Mouse (Mus musculus) embryonic facial prominence, embryonic 13.5 days (tissue): ENCODE data around the gene Ccdc15. TPM values are rescaled to one million over a fixed set of nuclear protein-coding genes. Genes with fewer than 3 reads are reported as not detected.

Experiments used
- ATAC-seq: fragments of 200-750 bp; cut with Nextera tagmentation; 2 replicates; pipeline ENCODE4 v1.8.0; 2017; ENCODE audit warnings: low read depth; ENCODE audit not compliant: insufficient number of reproducible peaks, insufficient read depth, low FRiP score, low TSS enrichment
- H3K27ac ChIP-seq: fragments of 300-500 bp; sonication (generic); 2 replicates; pipeline ENCODE4 v1.5.1; 2015; ENCODE audit warnings: moderate library complexity, mild to moderate bottlenecking, inconsistent platforms
- H3K27me3 ChIP-seq: fragments of 300-500 bp; sonication (generic); 2 replicates; pipeline ENCODE4 v1.6.1; 2015; ENCODE audit warnings: mild to moderate bottlenecking, inconsistent platforms
- H3K36me3 ChIP-seq: fragments of 300-500 bp; sonication (generic); 2 replicates; pipeline ENCODE4 v1.6.1; 2015; ENCODE audit warnings: mild to moderate bottlenecking, inconsistent platforms
- H3K4me1 ChIP-seq: fragments of 300-500 bp; sonication (generic); 2 replicates; pipeline ENCODE4 v1.6.1; 2015; ENCODE audit warnings: inconsistent platforms
- H3K4me2 ChIP-seq: fragments of 300-500 bp; sonication (generic); 2 replicates; pipeline ENCODE4 v1.6.1; 2015; ENCODE audit warnings: moderate library complexity, mild to moderate bottlenecking, inconsistent platforms
- H3K4me3 ChIP-seq: fragments of 300-500 bp; sonication (generic); 2 replicates; pipeline ENCODE4 v1.5.1; 2015; ENCODE audit warnings: mild to moderate bottlenecking, inconsistent platforms
- H3K9ac ChIP-seq: fragments of 300-500 bp; sonication (generic); 2 replicates; pipeline ENCODE4 v1.6.1; 2015; ENCODE audit warnings: mild to moderate bottlenecking, inconsistent platforms
- H3K9me3 ChIP-seq: fragments of 300-500 bp; sonication (generic); 2 replicates; pipeline ENCODE4 v1.6.1; 2016; ENCODE audit warnings: inconsistent platforms
- WGBS: fragments of 180-500 bp; shearing (Covaris S2); methylation state at CpG from one replicate; pipeline ENCODE4 v1.1.7; 2015; ENCODE audit warnings: mixed read lengths; 5-methylcytosine and 5-hydroxymethylcytosine counted together
- polyA plus RNA-seq: library from polyadenylated mRNA; unstranded; fragments of >200 nt; fragmentation: Nextera tagmentation; extraction: Ambion mirVana; gene quantifications from 2 replicates; pipeline ENCODE4 v1.2.1, GENCODE M21; 2015

Ccdc15 gene
- 8.9 and 10.3 TPM in 2 replicates for polyA plus RNA-seq

DNA sequence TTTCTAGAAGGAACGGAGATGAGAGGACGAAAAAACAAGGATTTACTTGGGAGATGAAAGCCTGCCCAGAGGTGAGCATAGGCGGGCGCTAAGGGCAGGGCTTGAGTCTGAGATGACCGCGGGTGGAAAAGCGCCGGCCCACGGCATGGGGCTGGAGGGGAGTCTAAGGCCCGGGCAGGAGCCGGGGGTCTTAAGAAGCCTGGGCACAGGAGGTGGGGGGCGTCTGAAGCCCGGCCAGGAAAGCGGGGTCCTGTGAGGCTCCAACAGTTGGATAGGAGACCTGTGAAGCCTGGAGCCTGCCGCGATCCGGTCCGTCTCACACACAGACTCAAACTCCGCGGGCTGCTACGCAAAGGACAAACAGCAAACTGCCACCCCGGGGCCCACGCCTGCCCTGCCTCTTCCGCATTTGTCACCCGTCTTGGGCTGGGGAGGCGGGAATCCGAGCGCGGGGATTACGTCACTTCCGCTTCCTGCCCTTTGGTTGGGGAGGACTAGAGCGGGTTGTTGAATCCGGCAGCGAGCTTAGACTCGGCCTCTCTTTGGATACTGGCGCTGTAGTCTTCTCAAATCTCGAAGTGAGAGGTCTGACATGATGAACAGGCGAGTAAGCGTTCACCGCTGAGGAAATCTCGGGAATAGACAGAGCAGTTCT is at the start of gene Ccdc15:
Gene Ccdc15, minus strand, starts transcription at position 445 of the 655 bp plus-strand sequence.
- H3K4me3 ChIP-seq, result peak within 1 kb of the TSS; percentile 84

DNA sequence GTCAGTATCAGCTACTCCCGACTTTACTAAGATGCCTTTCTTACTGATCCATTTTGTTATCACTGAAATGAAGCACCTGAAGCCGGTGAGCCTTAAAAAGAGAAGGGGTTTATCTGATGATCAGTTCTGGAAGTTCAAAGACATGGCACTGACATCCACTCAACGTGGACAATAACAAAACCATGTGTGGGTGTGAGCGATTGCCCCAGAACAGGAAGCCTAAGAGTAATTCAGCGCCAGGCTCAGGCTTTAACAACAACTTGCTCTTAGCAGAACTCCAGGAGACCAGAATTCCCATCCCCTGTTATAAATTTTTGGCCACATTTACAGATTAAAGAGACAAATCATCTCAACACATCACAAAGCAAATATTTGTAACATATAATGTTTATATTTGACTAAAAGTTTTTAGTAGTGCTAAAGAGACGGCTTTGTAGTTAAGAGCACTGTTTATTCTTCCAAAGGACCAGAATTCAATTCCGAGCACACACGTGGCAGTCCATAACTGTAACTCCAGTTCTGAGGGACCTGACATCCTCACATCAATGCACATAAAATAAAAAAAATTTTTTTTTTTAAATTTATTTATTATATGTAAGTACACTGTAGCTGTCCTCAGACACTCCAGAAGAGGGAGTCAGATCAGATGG is 45.4 kb upstream of the Ccdc15 start:
- H3K9me3 ChIP-seq, result no peaks in the 10 kb centered on the region
- H3K27me3 ChIP-seq, result no peaks in the 10 kb centered on the region
- no peak overlapping the region for H3K9ac ChIP-seq
- H3K36me3 ChIP-seq, result no peaks in the 10 kb centered on the region
- H3K4me2 ChIP-seq, result no peak overlapping the region
- 74% methylated on average over 8 of the region's 8 CpGs for WGBS
- no peak overlapping the region for H3K4me3 ChIP-seq
- no peak overlapping the region for H3K27ac ChIP-seq
- ATAC-seq, result no peak
- no peaks in the 10 kb centered on the region for H3K4me1 ChIP-seq

More for the DNA sequence above, at the start of gene Ccdc15:
- no peaks in the 10 kb centered on the region for H3K27me3 ChIP-seq
- peak within 1 kb of the TSS; percentile 91 for H3K9ac ChIP-seq
- H3K4me2 ChIP-seq, result peak within 1 kb of the TSS; percentile 83
- peak within 1 kb of the TSS; percentile 94 for H3K27ac ChIP-seq
- peak; percentile 98 for ATAC-seq
- H3K9me3 ChIP-seq, result no peaks in the 10 kb centered on the region
- under 1% methylated on average over 41 of the region's 41 CpGs for WGBS
- peaks cover 10% of the 10 kb centered on the region; the same call in 1 of the 2 replicates for H3K4me1 ChIP-seq
- H3K36me3 ChIP-seq, result no peaks in the 10 kb centered on the region; the same call in 1 of the 2 replicates

DNA sequence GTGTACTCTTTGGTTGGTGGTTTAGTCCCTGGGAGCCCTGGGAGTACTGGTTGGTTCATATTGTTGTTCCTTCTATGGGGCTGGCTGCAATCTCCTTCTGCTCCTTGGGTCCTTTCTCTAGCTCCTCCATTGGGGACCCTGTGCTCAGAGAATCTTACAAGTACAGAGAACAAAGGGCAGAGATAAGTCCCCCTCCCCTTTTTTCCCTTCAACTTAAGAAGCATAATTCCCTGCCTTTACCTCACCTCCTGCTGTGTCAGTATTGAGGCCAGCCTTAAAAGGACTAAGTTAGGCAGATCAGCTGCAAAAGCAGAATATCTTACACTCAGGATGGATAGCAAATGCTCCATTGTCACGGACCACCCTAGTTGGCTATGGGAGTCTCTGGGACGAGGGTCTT is 43.8 kb upstream of the Ccdc15 start:
- no peaks in the 10 kb centered on the region for H3K36me3 ChIP-seq
- 0 out of 2 replicates have a peak, but pooled peaks cover 1% of the 10 kb centered on the region for H3K27me3 ChIP-seq
- 79% methylated on average over 2 of the region's 2 CpGs for WGBS
- no peak overlapping the region for H3K27ac ChIP-seq
- H3K9ac ChIP-seq, result no peak overlapping the region
- H3K4me1 ChIP-seq, result no peaks in the 10 kb centered on the region
- no peak overlapping the region for H3K4me3 ChIP-seq
- ATAC-seq, result no peak
- H3K4me2 ChIP-seq, result no peak overlapping the region
- no peaks in the 10 kb centered on the region for H3K9me3 ChIP-seq

GRCm38 (mm10) chr9:37390891-37391290 is 42.7 kb upstream of the Ccdc15 start:
- Histone ChIP-seq H3K27ac (no peak overlapping the region), H3K27me3 (peaks cover 8% of the 10 kb centered on the region), H3K36me3 (no peaks in the 10 kb centered on the region), H3K9me3 (no peaks in the 10 kb centered on the region), H3K9ac (no peak overlapping the region), H3K4me2 (no peak overlapping the region), H3K4me3 (no peak overlapping the region), H3K4me1 (no peaks in the 10 kb centered on the region)
- WGBS, result 68% methylated on average over 2 of the region's 2 CpGs
- ATAC-seq, result no peak

- H3K4me1 ChIP-seq, result peaks cover 8% of the 10 kb centered on the region
- 0 out of 2 replicates have a peak, but pooled peaks have one; percentile 54 for ATAC-seq
- peak overlapping the region; percentile 75 for H3K9ac ChIP-seq
- peak overlapping the region; percentile 50 for H3K4me3 ChIP-seq
- WGBS, result 8% methylated on average over 51 of the region's 54 CpGs
- H3K9me3 ChIP-seq, result no peaks in the 10 kb centered on the region
- H3K27ac ChIP-seq, result no peak overlapping the region
- peak overlapping the region; percentile 93 for H3K4me2 ChIP-seq
- H3K36me3 ChIP-seq, result no peaks in the 10 kb centered on the region
- H3K27me3 ChIP-seq, result peaks cover 31% of the 10 kb centered on the region
Measured at GRCm38 (mm10) chr9:37384284-37385182, 36.3 kb upstream of the Ccdc15 start.

DNA sequence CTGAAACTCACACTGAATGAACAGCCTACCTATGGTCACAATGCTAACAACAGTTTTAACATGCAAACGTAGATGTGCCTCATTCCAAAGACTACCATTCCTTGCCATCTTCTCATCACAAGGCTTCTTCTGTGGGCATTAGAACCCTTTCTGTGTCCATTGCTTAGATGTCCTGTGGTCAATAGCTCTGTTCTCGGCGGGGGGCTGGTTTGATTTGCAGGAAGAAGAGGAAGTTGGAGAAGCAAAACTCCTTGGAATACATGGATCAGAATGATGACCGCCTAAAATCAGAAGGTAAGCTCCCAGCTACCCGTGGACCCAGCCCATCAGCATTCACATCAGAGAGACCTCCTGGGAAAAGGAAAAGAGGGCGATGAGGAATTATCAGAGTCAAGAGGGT is 34.9 kb upstream of the Ccdc15 start:
- Histone ChIP-seq H3K9me3 (no peaks in the 10 kb centered on the region), H3K9ac (no peak overlapping the region), H3K4me2 (no peak overlapping the region), H3K4me3 (no peak overlapping the region), H3K36me3 (no peaks in the 10 kb centered on the region), H3K27me3 (peaks cover 31% of the 10 kb centered on the region), H3K27ac (no peak overlapping the region), H3K4me1 (peaks cover 8% of the 10 kb centered on the region)
- 86% methylated on average over 6 of the region's 6 CpGs for WGBS
- no peak for ATAC-seq

DNA sequence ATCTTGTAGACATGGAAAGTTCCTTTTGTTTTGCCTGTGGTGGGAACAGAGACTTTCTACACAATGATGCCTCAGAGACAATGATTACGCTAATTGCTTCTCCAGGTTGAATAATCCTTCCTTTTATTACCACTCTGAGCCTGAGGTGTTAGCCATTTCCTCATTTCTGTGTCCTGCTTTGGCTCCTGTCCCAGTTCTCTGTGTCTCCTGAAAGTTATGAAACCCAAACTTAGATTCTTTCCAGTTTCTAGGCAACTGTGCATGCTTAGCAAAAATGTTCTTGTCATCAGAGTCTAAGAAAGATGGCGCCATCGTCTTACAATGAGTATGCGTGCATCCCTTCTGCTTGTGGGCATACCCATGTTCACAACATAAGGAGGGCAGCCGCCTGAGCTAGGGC is 27.5 kb upstream of the Ccdc15 start:
- ATAC-seq, result no peak
- Histone ChIP-seq H3K9me3 (no peaks in the 10 kb centered on the region), H3K4me2 (no peak overlapping the region), H3K4me3 (no peak overlapping the region), H3K4me1 (no peaks in the 10 kb centered on the region), H3K9ac (no peak overlapping the region), H3K36me3 (no peaks in the 10 kb centered on the region), H3K27me3 (no peaks in the 10 kb centered on the region), H3K27ac (no peak overlapping the region)
- 87% methylated on average over 5 of the region's 5 CpGs for WGBS

DNA sequence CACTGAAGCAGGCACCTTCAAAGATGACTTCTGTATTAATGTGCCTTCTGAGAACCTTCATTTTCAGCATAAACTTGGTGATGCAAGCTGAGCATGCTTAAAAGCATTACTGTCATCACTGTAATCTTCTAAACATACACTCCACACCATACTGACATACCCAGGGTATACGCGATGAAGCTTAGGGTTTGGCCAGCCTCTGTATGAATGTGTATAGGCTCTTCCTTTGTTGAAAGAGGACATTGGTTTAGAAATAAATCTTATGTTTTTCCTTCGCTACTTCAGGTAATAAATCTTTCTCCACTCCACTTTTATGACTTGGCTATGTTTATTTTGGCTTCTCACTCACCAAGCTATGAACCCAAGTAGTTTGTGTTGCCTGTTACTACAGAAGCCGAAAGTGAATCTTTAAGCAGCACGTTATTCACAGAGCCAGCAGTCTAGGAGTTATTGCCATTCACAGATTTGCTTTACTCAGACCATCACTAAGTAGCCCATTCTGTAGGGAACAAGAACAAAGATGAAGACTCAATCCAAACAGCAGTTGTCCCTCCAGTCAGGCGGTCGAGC is 23.1 kb upstream of the Ccdc15 start:
- no peak overlapping the region for H3K4me2 ChIP-seq
- H3K27me3 ChIP-seq, result no peaks in the 10 kb centered on the region
- no peak overlapping the region for H3K27ac ChIP-seq
- H3K4me1 ChIP-seq, result no peaks in the 10 kb centered on the region
- no peak for ATAC-seq
- H3K4me3 ChIP-seq, result no peak overlapping the region
- WGBS, result 83% methylated on average over 7 of the region's 7 CpGs
- no peaks in the 10 kb centered on the region for H3K9me3 ChIP-seq
- H3K9ac ChIP-seq, result no peak overlapping the region
- no peaks in the 10 kb centered on the region for H3K36me3 ChIP-seq

DNA sequence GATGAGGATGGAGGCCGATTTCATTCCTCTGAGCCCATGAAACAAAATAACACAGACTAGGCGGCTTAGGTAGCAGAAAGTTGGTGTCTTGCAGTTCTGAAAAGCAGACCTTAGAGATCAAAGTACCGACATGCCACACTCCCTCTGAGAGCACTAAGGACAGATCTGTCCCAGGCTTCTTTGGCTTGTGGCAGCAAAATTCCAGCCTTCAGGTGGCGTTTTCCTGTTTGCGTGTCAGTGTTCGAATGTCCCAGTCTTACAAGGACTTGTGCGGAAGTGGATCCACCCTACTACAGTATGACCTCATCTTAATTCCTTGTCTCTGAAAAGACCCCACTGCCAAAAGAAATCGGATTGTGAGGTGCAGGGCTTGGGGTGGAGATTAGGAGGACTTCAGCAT is 20.6 kb upstream of the Ccdc15 start:
- no peaks in the 10 kb centered on the region for H3K27me3 ChIP-seq
- H3K4me3 ChIP-seq, result no peak overlapping the region
- H3K4me1 ChIP-seq, result no peaks in the 10 kb centered on the region
- H3K36me3 ChIP-seq, result no peaks in the 10 kb centered on the region
- H3K9ac ChIP-seq, result no peak overlapping the region
- no peak for ATAC-seq
- no peaks in the 10 kb centered on the region for H3K9me3 ChIP-seq
- no peak overlapping the region for H3K4me2 ChIP-seq
- H3K27ac ChIP-seq, result no peak overlapping the region
- WGBS, result 78% methylated on average over 8 of the region's 8 CpGs

GRCm38 (mm10) chr9:37368081-37368830 is 20.0 kb upstream of the Ccdc15 start:
- H3K9ac ChIP-seq, result no peak overlapping the region
- H3K27me3 ChIP-seq, result no peaks in the 10 kb centered on the region
- no peaks in the 10 kb centered on the region for H3K4me1 ChIP-seq
- H3K9me3 ChIP-seq, result no peaks in the 10 kb centered on the region
- H3K27ac ChIP-seq, result no peak overlapping the region
- WGBS, result 73% methylated on average over 11 of the region's 11 CpGs
- H3K4me3 ChIP-seq, result no peak overlapping the region
- no peak for ATAC-seq
- H3K4me2 ChIP-seq, result no peak overlapping the region
- H3K36me3 ChIP-seq, result no peaks in the 10 kb centered on the region
